Mouse (Mus musculus): ENCODE data around the gene Stk32c. TPM values are rescaled to one million over a fixed set of nuclear protein-coding genes. Genes with fewer than 3 reads are reported as not detected.

Stk32c gene
- total RNA-seq, 1 experiment from 2014 or later, result 2.7 TPM

Other genes with a start within 250 kb of the Stk32c start
- gene Dpysl4, start 127.3 kb downstream of the Stk32c start, total RNA-seq (2021), result 3.4 and 4.0 TPM in 2 replicates
- gene Lrrc27, start 319 bp downstream of the Stk32c start, total RNA-seq (2021), result 3.8 and 3.9 TPM in 2 replicates
- gene Pwwp2b, start 35.2 kb upstream of the Stk32c start, total RNA-seq (2021), result 10.9 and 11.2 TPM in 2 replicates
- 60.1 and 60.3 TPM in 2 replicates for gene Inpp5a, start 175.8 kb upstream of the Stk32c start, total RNA-seq (2021)

Measured in adrenal gland, postnatal 14 days (tissue).